Mouse (Mus musculus): ENCODE results near the gene Hist1h2bg. TPM values are rescaled to one million over a fixed set of nuclear protein-coding genes. Genes with fewer than 3 reads are reported as not detected.
"Not testable (repeated sequence)": the region's sequence is repeated elsewhere in the genome, so short reads cannot be mapped to it uniquely, and the experiment has no call there.

Gene Hist1h2bg
- polyA plus RNA-seq, 1 experiment = 9.9 TPM

- TF ChIP-seq CEBPB (IDR thresholded peaks at IDR 0.05; ENCODE audit: low read depth) (peak; percentile 3), CTCF (IDR thresholded peaks at IDR 0.05; ENCODE audit: control insufficient read depth, insufficient read depth, insufficient read length) (no peak), MAX (IDR thresholded peaks at IDR 0.05) (no peak)
- Histone ChIP-seq H3ac (ENCODE audit: control insufficient read depth, insufficient read length, low read depth) (peak overlapping the region; percentile 63), H3K36me3 (ENCODE audit: control insufficient read depth, insufficient read depth) (no peaks in the 10 kb centered on the region)
Measured at GRCm38 (mm10) chr13:23562699-23563462, 8.3 kb upstream of the Hist1h2bg start.

GRCm38 (mm10) chr13:23564482-23564881 is 6.7 kb upstream of the Hist1h2bg start:
- TF ChIP-seq MYOD1 (IDR thresholded peaks at IDR 0.05; ENCODE audit: control insufficient read depth, insufficient read length, low read depth) = no peak
- TF ChIP-seq MAX (IDR thresholded peaks at IDR 0.05) = no peak
- no peak for TF ChIP-seq MYOG (IDR thresholded peaks at IDR 0.05; ENCODE audit: control insufficient read depth, extremely low read depth, insufficient read length)
- TF ChIP-seq USF1 (IDR thresholded peaks at IDR 0.05; ENCODE audit: low read depth) = no peak
- TF ChIP-seq FOSL1 (IDR thresholded peaks at IDR 0.05; ENCODE audit: insufficient read depth, low read length, poor library complexity, severe bottlenecking) = no peak
- no peak for TF ChIP-seq CTCF (IDR thresholded peaks at IDR 0.05; ENCODE audit: control insufficient read depth, insufficient read depth, insufficient read length)
- TF ChIP-seq CEBPB (IDR thresholded peaks at IDR 0.05; ENCODE audit: low read depth) = no peak
- Histone ChIP-seq H3K36me3 (ENCODE audit: control insufficient read depth, insufficient read depth) (no peaks in the 10 kb centered on the region), H3K79me3 (ENCODE audit: low read depth) (no peaks in the 10 kb centered on the region), H3K79me2 (ENCODE audit: control insufficient read depth, insufficient read depth) (no peaks in the 10 kb centered on the region), H3ac (ENCODE audit: control insufficient read depth, insufficient read length, low read depth) (no peak overlapping the region), H3K4me3 (ENCODE audit: insufficient read depth, poor library complexity, severe bottlenecking) (no peak overlapping the region), H3K27me3 (ENCODE audit: control insufficient read depth, insufficient read depth, insufficient read length) (no peaks in the 10 kb centered on the region)

More at GRCm38 (mm10) chr13:23562699-23563462, 8.3 kb upstream of the Hist1h2bg start:
- Histone ChIP-seq H3K4me3 (ENCODE audit: insufficient read depth, poor library complexity, severe bottlenecking) (no peak overlapping the region), H3K27me3 (ENCODE audit: control insufficient read depth, insufficient read depth, insufficient read length) (no peaks in the 10 kb centered on the region), H3K79me2 (ENCODE audit: control insufficient read depth, insufficient read depth) (no peaks in the 10 kb centered on the region), H3K79me3 (ENCODE audit: low read depth) (no peaks in the 10 kb centered on the region)

- H3K36me3 ChIP-seq (ENCODE audit: control insufficient read depth, insufficient read depth); H3K27me3 ChIP-seq (ENCODE audit: control insufficient read depth, insufficient read depth, insufficient read length); H3K79me3 ChIP-seq (ENCODE audit: low read depth); H3K4me3 ChIP-seq (ENCODE audit: insufficient read depth, poor library complexity, severe bottlenecking); H3K79me2 ChIP-seq (ENCODE audit: control insufficient read depth, insufficient read depth): not testable (repeated sequence)
- peak overlapping the region; percentile 40 for H3ac ChIP-seq (ENCODE audit: control insufficient read depth, insufficient read length, low read depth)
Measured at GRCm38 (mm10) chr13:23570261-23571021, 755 bp upstream of the Hist1h2bg start.

- H3K4me3 ChIP-seq (ENCODE audit: insufficient read depth, poor library complexity, severe bottlenecking) = peak overlapping the region; percentile 27
- not testable (repeated sequence) for H3K36me3 ChIP-seq (ENCODE audit: control insufficient read depth, insufficient read depth); H3K79me3 ChIP-seq (ENCODE audit: low read depth); H3K79me2 ChIP-seq (ENCODE audit: control insufficient read depth, insufficient read depth); H3K27me3 ChIP-seq (ENCODE audit: control insufficient read depth, insufficient read depth, insufficient read length)
- H3ac ChIP-seq (ENCODE audit: control insufficient read depth, insufficient read length, low read depth) = peak overlapping the region; percentile 4
Measured at GRCm38 (mm10) chr13:23571504-23572217, 465 bp downstream of the Hist1h2bg start.

- H3K79me3 ChIP-seq (ENCODE audit: low read depth) = no peaks in the 10 kb centered on the region
- H3K27me3 ChIP-seq (ENCODE audit: control insufficient read depth, insufficient read depth, insufficient read length) = no peaks in the 10 kb centered on the region
- no peaks in the 10 kb centered on the region for H3K36me3 ChIP-seq (ENCODE audit: control insufficient read depth, insufficient read depth)
- TF ChIP-seq USF1 (IDR thresholded peaks at IDR 0.05; ENCODE audit: low read depth) (no peak), MAX (IDR thresholded peaks at IDR 0.05) (no peak), CTCF (IDR thresholded peaks at IDR 0.05; ENCODE audit: control insufficient read depth, insufficient read depth, insufficient read length) (no peak), MYOD1 (IDR thresholded peaks at IDR 0.05; ENCODE audit: control insufficient read depth, insufficient read length, low read depth) (no peak), MYOG (IDR thresholded peaks at IDR 0.05; ENCODE audit: control insufficient read depth, extremely low read depth, insufficient read length) (no peak), CEBPB (IDR thresholded peaks at IDR 0.05; ENCODE audit: low read depth) (no peak), FOSL1 (IDR thresholded peaks at IDR 0.05; ENCODE audit: insufficient read depth, low read length, poor library complexity, severe bottlenecking) (no peak)
- H3ac ChIP-seq (ENCODE audit: control insufficient read depth, insufficient read length, low read depth) = peak overlapping the region; percentile 45
- H3K4me3 ChIP-seq (ENCODE audit: insufficient read depth, poor library complexity, severe bottlenecking) = peak overlapping the region; percentile 27
- no peaks in the 10 kb centered on the region for H3K79me2 ChIP-seq (ENCODE audit: control insufficient read depth, insufficient read depth)
Measured at GRCm38 (mm10) chr13:23572218-23573033, 1.2 kb downstream of the Hist1h2bg start.

GRCm38 (mm10) chr13:23573034-23573897 is 2.1 kb downstream of the Hist1h2bg start:
- Histone ChIP-seq H3K4me3 (ENCODE audit: insufficient read depth, poor library complexity, severe bottlenecking) (peak overlapping the region; percentile 25), H3ac (ENCODE audit: control insufficient read depth, insufficient read length, low read depth) (peak overlapping the region; percentile 53)
- not testable (repeated sequence) for H3K36me3 ChIP-seq (ENCODE audit: control insufficient read depth, insufficient read depth); H3K79me2 ChIP-seq (ENCODE audit: control insufficient read depth, insufficient read depth); H3K79me3 ChIP-seq (ENCODE audit: low read depth); H3K27me3 ChIP-seq (ENCODE audit: control insufficient read depth, insufficient read depth, insufficient read length)

DNA sequence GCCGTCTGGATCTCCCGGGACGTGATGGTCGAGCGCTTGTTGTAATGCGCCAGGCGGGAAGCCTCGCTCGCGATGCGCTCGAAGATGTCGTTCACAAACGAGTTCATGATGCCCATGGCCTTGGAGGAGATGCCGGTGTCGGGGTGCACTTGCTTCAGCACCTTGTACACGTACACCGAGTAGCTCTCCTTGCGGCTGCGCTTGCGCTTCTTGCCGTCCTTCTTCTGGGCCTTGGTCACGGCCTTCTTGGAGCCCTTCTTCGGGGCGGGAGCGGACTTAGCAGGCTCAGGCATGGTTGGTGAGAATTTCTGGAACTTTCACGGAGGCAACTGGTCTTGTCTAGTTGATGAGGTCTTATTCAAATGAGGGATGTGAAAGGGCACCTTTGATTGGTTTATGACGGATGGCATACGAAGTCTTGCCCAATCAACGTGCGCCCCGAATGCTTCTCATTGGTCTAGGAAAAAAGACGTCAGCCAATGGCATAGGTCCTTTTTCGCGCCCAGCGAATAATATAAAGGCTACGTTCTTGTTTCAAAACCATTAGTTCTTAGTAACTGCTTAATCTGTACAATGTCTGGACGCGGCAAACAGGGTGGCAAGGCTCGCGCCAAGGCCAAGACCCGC is 2.8 kb downstream of the Hist1h2bg start, which contains the start of the genes Hist1h2bf and Hist1h2ad:
TSS of gene Hist1h2bf (minus strand) at position 299 of the 627 bp plus-strand sequence.
TSS of gene Hist1h2ad (plus strand) at position 484 of the 627 bp plus-strand sequence.
- H3K79me3 ChIP-seq (ENCODE audit: low read depth) = not testable (repeated sequence)

More for the DNA sequence above, 2.8 kb downstream of the Hist1h2bg start, which contains the start of the genes Hist1h2bf and Hist1h2ad:
- H3ac ChIP-seq (ENCODE audit: control insufficient read depth, insufficient read length, low read depth) = peak within 1 kb of the TSS; percentile 53
- H3K27me3 ChIP-seq (ENCODE audit: control insufficient read depth, insufficient read depth, insufficient read length); H3K79me2 ChIP-seq (ENCODE audit: control insufficient read depth, insufficient read depth); H3K36me3 ChIP-seq (ENCODE audit: control insufficient read depth, insufficient read depth): not testable (repeated sequence)
- peak within 1 kb of the TSS; percentile 25 for H3K4me3 ChIP-seq (ENCODE audit: insufficient read depth, poor library complexity, severe bottlenecking)

Data from C2C12 (cell line).